28 mouse cellular contexts compared by ENCODE assay signal in genomic region chr11:107966229-107966628, GRCm38 (mm10). TPM values are rescaled to one million over a fixed set of nuclear protein-coding genes. Genes with fewer than 3 reads are reported as not detected.
DNase-seq lines count a peak whose midpoint lies in the region; ATAC-seq and TF ChIP-seq lines count a peak whose summit lies in the region.
"Had no signal": no experiment of that assay in that cellular context is flagged by ENCODE, and none has a peak within 500 bp of the region (broad histone marks: within the 10 kb centered on the region; RNA-seq: fewer than 3 reads in every experiment).

No protein-coding gene starts in this region.

- no peak overlapping the region for H3K4me2 ChIP-seq in hindbrain, embryonic 16.5 days (ENCODE audit: low read length)
- H3K4me2 ChIP-seq in hindbrain, embryonic 11.5 days (replicated peaks; ENCODE audit: low read depth, low read length): no peak overlapping the region
- H3K4me2 ChIP-seq in forebrain, postnatal 0 days (ENCODE audit: low read depth): no peak overlapping the region
- H3K4me2 ChIP-seq in liver, embryonic 11.5 days: no peak overlapping the region
- no peak overlapping the region for H3K4me2 ChIP-seq in liver, postnatal 0 days (ENCODE audit: low read depth, low read length)
- H3K4me2 ChIP-seq: heart, embryonic 13.5 days; hindbrain, embryonic 12.5 days; kidney, embryonic 15.5 days; limb, embryonic 15.5 days; lung, embryonic 14.5 days had no signal

- no peak for TF ChIP-seq CTCF in forebrain, postnatal 0 days (IDR thresholded peaks at IDR 0.05; ENCODE audit: low read depth)
- no peak for TF ChIP-seq CTCF in liver, postnatal 0 days (IDR thresholded peaks at IDR 0.05; ENCODE audit: low read depth)
- TF ChIP-seq CTCF in heart, adult 2 months (IDR thresholded peaks at IDR 0.05): no peak
- no peak for TF ChIP-seq CTCF in cerebellum, adult 2 months (IDR thresholded peaks at IDR 0.05; ENCODE audit: borderline replicate concordance, insufficient read depth, low read depth, low read length)

- H3K27me3 ChIP-seq in hindbrain, embryonic 16.5 days (replicated peaks; ENCODE audit: control insufficient read depth, insufficient read depth, low read length): no peaks in the 10 kb centered on the region
- no peaks in the 10 kb centered on the region for H3K27me3 ChIP-seq in hindbrain, embryonic 11.5 days (ENCODE audit: control insufficient read depth, insufficient read depth, low read length)
- no peaks in the 10 kb centered on the region for H3K27me3 ChIP-seq in forebrain, postnatal 0 days (ENCODE audit: insufficient read depth, low read length)
- H3K27me3 ChIP-seq in liver, embryonic 11.5 days (replicated peaks; ENCODE audit: control insufficient read depth, insufficient read depth, low read length): no peaks in the 10 kb centered on the region
- no peaks in the 10 kb centered on the region for H3K27me3 ChIP-seq in liver, postnatal 0 days (ENCODE audit: insufficient read depth, low read length)
- no peaks in the 10 kb centered on the region for H3K27me3 ChIP-seq in heart, adult 2 months (ENCODE audit: control insufficient read depth, insufficient read depth, low read length)
- no peaks in the 10 kb centered on the region for H3K27me3 ChIP-seq in cerebellum, adult 2 months (ENCODE audit: control insufficient read depth, insufficient read depth, low read length)
- H3K27me3 ChIP-seq: heart, embryonic 13.5 days; hindbrain, embryonic 12.5 days; kidney, embryonic 15.5 days; limb, embryonic 15.5 days had no signal

- ATAC-seq in hindbrain, embryonic 16.5 days: no peak
- no peak for ATAC-seq in hindbrain, embryonic 11.5 days (ENCODE audit: low FRiP score)
- no peak for ATAC-seq in forebrain, postnatal 0 days
- ATAC-seq in liver, embryonic 11.5 days (replicated peaks; ENCODE audit: low FRiP score): peak; percentile 45; the same call in 1 of the 2 replicates
- peak; percentile 66 for ATAC-seq in liver, postnatal 0 days

- H3K79me2 ChIP-seq in heart, adult 2 months (replicated peaks; ENCODE audit: control insufficient read depth, insufficient read depth, low read length): no peaks in the 10 kb centered on the region

- H3K9ac ChIP-seq in hindbrain, embryonic 16.5 days (ENCODE audit: low read depth, low read length): no peak overlapping the region
- H3K9ac ChIP-seq in hindbrain, embryonic 11.5 days (ENCODE audit: low read depth, low read length): no peak overlapping the region
- H3K9ac ChIP-seq in forebrain, postnatal 0 days: no peak overlapping the region
- H3K9ac ChIP-seq in liver, embryonic 11.5 days (ENCODE audit: low read depth, low read length): no peak overlapping the region
- H3K9ac ChIP-seq in liver, postnatal 0 days (replicated peaks): no peak overlapping the region
- no peak overlapping the region for H3K9ac ChIP-seq in heart, adult 2 months (ENCODE audit: low read depth, low read length)
- H3K9ac ChIP-seq: heart, embryonic 13.5 days; hindbrain, embryonic 12.5 days; kidney, embryonic 15.5 days; limb, embryonic 15.5 days; lung, embryonic 14.5 days had no signal

- H3K9me3 ChIP-seq in hindbrain, embryonic 16.5 days (ENCODE audit: control insufficient read depth, low read length): no peaks in the 10 kb centered on the region
- H3K9me3 ChIP-seq in hindbrain, embryonic 11.5 days (ENCODE audit: control insufficient read depth, low read length): no peaks in the 10 kb centered on the region
- H3K9me3 ChIP-seq in forebrain, postnatal 0 days (ENCODE audit: low read length): no peaks in the 10 kb centered on the region
- H3K9me3 ChIP-seq in liver, embryonic 11.5 days (ENCODE audit: control insufficient read depth, low read length): no peaks in the 10 kb centered on the region
- no peaks in the 10 kb centered on the region for H3K9me3 ChIP-seq in liver, postnatal 0 days (ENCODE audit: low read length)
- H3K9me3 ChIP-seq: heart, embryonic 13.5 days; hindbrain, embryonic 12.5 days; kidney, embryonic 15.5 days; limb, embryonic 15.5 days; midbrain, embryonic 10.5 days had no signal

- H3K27ac ChIP-seq in hindbrain, embryonic 16.5 days (ENCODE audit: low read depth, low read length): peak overlapping the region; percentile 61; the same call in 1 of the 2 replicates
- H3K27ac ChIP-seq in hindbrain, embryonic 11.5 days (ENCODE audit: low read depth, low read length): no peak overlapping the region
- 0 out of 2 replicates have a peak overlapping the region, but pooled peaks have one; percentile 15 for H3K27ac ChIP-seq in forebrain, postnatal 0 days (ENCODE audit: low read depth, low read length)
- H3K27ac ChIP-seq in liver, embryonic 11.5 days (ENCODE audit: low read depth, low read length): no peak overlapping the region
- H3K27ac ChIP-seq in liver, postnatal 0 days (ENCODE audit: low read depth): no peak overlapping the region
- no peak overlapping the region for H3K27ac ChIP-seq in heart, adult 2 months
- H3K27ac ChIP-seq in cerebellum, adult 2 months (ENCODE audit: insufficient read depth, low read length): no peak overlapping the region
- H3K27ac ChIP-seq: heart, embryonic 13.5 days; hindbrain, embryonic 12.5 days; kidney, embryonic 15.5 days; limb, embryonic 15.5 days; midbrain, embryonic 10.5 days had no signal

- no peak for TF ChIP-seq EP300 in liver, postnatal 0 days (IDR thresholded peaks at IDR 0.05; ENCODE audit: low read depth)
- no peak for TF ChIP-seq EP300 in heart, adult 2 months (IDR thresholded peaks at IDR 0.05; ENCODE audit: insufficient read depth, low read depth, low read length)

- peaks cover 19% of the 10 kb centered on the region for H3K4me1 ChIP-seq in hindbrain, embryonic 16.5 days (ENCODE audit: control insufficient read depth, insufficient read depth, low read depth, low read length)
- peaks cover 2% of the 10 kb centered on the region for H3K4me1 ChIP-seq in hindbrain, embryonic 11.5 days (replicated peaks; ENCODE audit: control insufficient read depth, insufficient read depth, low read length)
- peaks cover 6% of the 10 kb centered on the region; the same call in 1 of the 2 replicates for H3K4me1 ChIP-seq in forebrain, postnatal 0 days (ENCODE audit: insufficient read depth)
- H3K4me1 ChIP-seq in liver, embryonic 11.5 days (replicated peaks; ENCODE audit: control insufficient read depth, insufficient read depth, low read length): no peaks in the 10 kb centered on the region
- no peaks in the 10 kb centered on the region for H3K4me1 ChIP-seq in liver, postnatal 0 days (ENCODE audit: insufficient read depth)
- no peaks in the 10 kb centered on the region for H3K4me1 ChIP-seq in heart, adult 2 months (ENCODE audit: control insufficient read depth, insufficient read depth, low read length)
- no peaks in the 10 kb centered on the region; the same call in 1 of the 2 replicates for H3K4me1 ChIP-seq in cerebellum, adult 2 months (ENCODE audit: control insufficient read depth, insufficient read depth, low read length)
- H3K4me1 ChIP-seq: heart, embryonic 13.5 days had no signal

- no peak overlapping the region for H3K4me3 ChIP-seq in hindbrain, embryonic 16.5 days (ENCODE audit: low read length)
- no peak overlapping the region for H3K4me3 ChIP-seq in hindbrain, embryonic 11.5 days (ENCODE audit: low read depth, low read length)
- no peak overlapping the region for H3K4me3 ChIP-seq in forebrain, postnatal 0 days (ENCODE audit: low read depth, low read length)
- no peak overlapping the region for H3K4me3 ChIP-seq in liver, embryonic 11.5 days (ENCODE audit: low read depth, low read length)
- no peak overlapping the region for H3K4me3 ChIP-seq in liver, postnatal 0 days (ENCODE audit: low read depth, low read length)
- no peak overlapping the region for H3K4me3 ChIP-seq in heart, adult 2 months
- H3K4me3 ChIP-seq in cerebellum, adult 2 months (replicated peaks; ENCODE audit: insufficient read depth, low read depth, low read length): no peak overlapping the region
- H3K4me3 ChIP-seq: heart, embryonic 13.5 days; hindbrain, embryonic 12.5 days; kidney, embryonic 15.5 days; limb, embryonic 15.5 days; midbrain, embryonic 10.5 days had no signal

- TF ChIP-seq POLR2A in heart, adult 2 months (IDR thresholded peaks at IDR 0.05; ENCODE audit: insufficient read depth, low read depth, low read length): no peak
- TF ChIP-seq POLR2A in cerebellum, adult 2 months (IDR thresholded peaks at IDR 0.05; ENCODE audit: borderline replicate concordance, insufficient read depth, low read length): no peak

- intact Hi-C loops in heart, adult 2 months (cut with DNase I): no loop called here

- WGBS in hindbrain, embryonic 16.5 days: 67% methylated on average over 4 of the region's 4 CpGs
- WGBS in hindbrain, embryonic 11.5 days: 88% methylated on average over 4 of the region's 4 CpGs
- 45% methylated on average over 4 of the region's 4 CpGs for WGBS in forebrain, postnatal 0 days
- WGBS in liver, embryonic 11.5 days: 68% methylated on average over 4 of the region's 4 CpGs
- WGBS in liver, postnatal 0 days (ENCODE audit: insufficient replicate concordance): 61% methylated on average over 4 of the region's 4 CpGs
- WGBS in heart, adult 2 months: 94% methylated on average over 4 of the region's 4 CpGs
- 79% methylated on average over 4 of the region's 4 CpGs for WGBS in cerebellum, adult 2 months

- no peaks in the 10 kb centered on the region for H3K36me3 ChIP-seq in hindbrain, embryonic 16.5 days (ENCODE audit: control insufficient read depth, insufficient read depth, low read length)
- H3K36me3 ChIP-seq in hindbrain, embryonic 11.5 days (ENCODE audit: control insufficient read depth, insufficient read depth, low read length): no peaks in the 10 kb centered on the region
- H3K36me3 ChIP-seq in forebrain, postnatal 0 days (ENCODE audit: insufficient read depth): peaks cover 5% of the 10 kb centered on the region; the same call in 1 of the 2 replicates
- H3K36me3 ChIP-seq in liver, embryonic 11.5 days (ENCODE audit: control insufficient read depth, insufficient read depth, low read length): no peaks in the 10 kb centered on the region
- H3K36me3 ChIP-seq in liver, postnatal 0 days (replicated peaks; ENCODE audit: insufficient read depth, low read length): no peaks in the 10 kb centered on the region
- H3K36me3 ChIP-seq in heart, adult 2 months (ENCODE audit: control insufficient read depth, insufficient read depth, low read length): no peaks in the 10 kb centered on the region
- H3K36me3 ChIP-seq: hindbrain, embryonic 12.5 days; kidney, embryonic 15.5 days; limb, embryonic 15.5 days; midbrain, embryonic 10.5 days had no signal

- DNase-seq in hindbrain, embryonic 11.5 days (ENCODE audit: low spot score): no peak
- no peak for DNase-seq in forebrain, postnatal 0 days
- no peak for DNase-seq in liver, embryonic 11.5 days (ENCODE audit: low spot score)
- no peak for DNase-seq in liver, postnatal 0 days
- no peak for DNase-seq in heart, adult 2 months
- no peak for DNase-seq in cerebellum, adult 2 months
- DNase-seq: adrenal gland, adult 8-10 months; B cell, adult 2 months; cerebellum, postnatal 36 days; heart, postnatal 10 days; kidney, adult 18-20 months; kidney, postnatal 25 days; left cerebral cortex, postnatal 4 days; lung, embryonic 14.5 days; lung, postnatal 14 days; right cerebral cortex, adult 18-20 months; spleen, adult 18-20 months; thymus, adult 2 months; thymus, postnatal 36 days had no signal

RNA-seq across cellular contexts. Expression of gene Cacng5, which starts 51.4 kb away (rescaled TPM):
- 13.3 and 14.3 TPM in 2 replicates for polyA plus RNA-seq in hindbrain, embryonic 16.5 days (2015; fragmentation: Nextera tagmentation; extraction: Ambion mirVana)
- 0.82 and 0.84 TPM in 2 replicates for polyA plus RNA-seq in hindbrain, embryonic 11.5 days (2014; fragmentation: Nextera tagmentation; extraction: Ambion mirVana)
- 10.3 and 14.4 TPM in 2 replicates for total RNA-seq in forebrain, postnatal 0 days (2014; rRNA removed)
- 8.8 and 12.1 TPM in 2 replicates for polyA plus RNA-seq in forebrain, postnatal 0 days (2015; fragmentation: Nextera tagmentation; extraction: Ambion mirVana)
- polyA plus RNA-seq in liver, embryonic 11.5 days (2014; fragmentation: Nextera tagmentation; extraction: Ambion mirVana): 0.70 TPM in 2 replicates
- polyA plus RNA-seq in liver, postnatal 0 days (2015; fragmentation: Nextera tagmentation; extraction: Ambion mirVana): not detected in 2 replicates
- not detected for total RNA-seq in heart, adult 2 months (2021)
- 0.03 and 0.06 TPM in 2 replicates for polyA plus RNA-seq in heart, adult 2 months (2012; rRNA removed)
- polyA plus RNA-seq in cerebellum, adult 2 months (2012; rRNA removed): 25.7 and 30.1 TPM in 2 replicates
- total RNA-seq: gastrocnemius, adult 8-10 months; heart, adult 8-10 months; neutrophil, adult 5-6 weeks had no signal

Comparison
In these comparisons a context has a peak if more than half of its experiments do, and no peak if none do; other contexts are left out.
1. H3K27ac ChIP-seq: peak in hindbrain, embryonic 16.5 days (single experiment) and forebrain, postnatal 0 days (single experiment); none in hindbrain, embryonic 11.5 days (single experiment), liver, embryonic 11.5 days (single experiment), liver, postnatal 0 days (single experiment), heart, adult 2 months (single experiment) and cerebellum, adult 2 months (single experiment).
2. ATAC-seq: peak in liver, embryonic 11.5 days (single experiment) and liver, postnatal 0 days (single experiment); none in hindbrain, embryonic 16.5 days (single experiment), hindbrain, embryonic 11.5 days (single experiment) and forebrain, postnatal 0 days (single experiment).